Mouse (Mus musculus) liver, embryonic 16.5 days (tissue): ENCODE data around the gene Tmem63a. TPM values are rescaled to one million over a fixed set of nuclear protein-coding genes. Genes with fewer than 3 reads are reported as not detected.

Experiments
- ATAC-seq: fragments of 200-750 bp; cut with Nextera tagmentation; 2 replicates; pipeline ENCODE4 v1.8.0; 2017; ENCODE audit warnings: low read depth, mild to moderate bottlenecking, moderate number of reproducible peaks, moderate library complexity
- H3K27ac ChIP-seq: fragments of 300-500 bp; sonication (generic); 2 replicates; pipeline ENCODE4 v1.5.1; 2014; ENCODE audit warnings: mild to moderate bottlenecking, low read length
- H3K27me3 ChIP-seq: fragments of 300-500 bp; sonication (generic); 2 replicates; pipeline ENCODE4 v1.6.1; 2014; ENCODE audit warnings: low read depth, low read length, mixed read lengths; ENCODE audit not compliant: control insufficient read depth, insufficient read depth
- H3K36me3 ChIP-seq: fragments of 300-500 bp; sonication (generic); 2 replicates; pipeline ENCODE4 v1.6.1; 2014; ENCODE audit warnings: mild to moderate bottlenecking; ENCODE audit not compliant: control insufficient read depth, insufficient read depth
- H3K4me1 ChIP-seq: fragments of 300-500 bp; sonication (generic); 2 replicates; pipeline ENCODE4 v1.6.1; 2014; ENCODE audit warnings: low read depth, low read length, mixed read lengths; ENCODE audit not compliant: control insufficient read depth
- H3K4me2 ChIP-seq: fragments of 300-500 bp; sonication (generic); 2 replicates; pipeline ENCODE4 v1.6.1; 2014; ENCODE audit warnings: low read depth, low read length, mixed read lengths
- H3K4me3 ChIP-seq: fragments of 300-500 bp; sonication (generic); 2 replicates; pipeline ENCODE4 v1.5.1; 2014; ENCODE audit warnings: low read depth, mild to moderate bottlenecking, low read length
- H3K9ac ChIP-seq: fragments of 300-500 bp; sonication (generic); 2 replicates; pipeline ENCODE4 v1.6.1; 2014; ENCODE audit warnings: low read depth, low read length
- H3K9me3 ChIP-seq: fragments of 300-500 bp; sonication (generic); replicated peaks from 2 replicates; pipeline ENCODE4 v1.6.1; 2016; ENCODE audit warnings: low read length; ENCODE audit not compliant: control insufficient read depth
- WGBS: fragments of 180-500 bp; shearing (Covaris S2); extraction: QIAGEN DNeasy Blood & Tissue Kit; methylation state at CpG from one replicate; pipeline ENCODE4 v1.1.7; 2014; ENCODE audit not compliant: insufficient replicate concordance; 5-methylcytosine and 5-hydroxymethylcytosine counted together
- polyA plus RNA-seq: library from polyadenylated mRNA; unstranded; fragments of >200 nt; fragmentation: Nextera tagmentation; extraction: Ambion mirVana; gene quantifications from 2 replicates; pipeline ENCODE4 v1.2.1, GENCODE M21; 2015

Gene Tmem63a
- polyA plus RNA-seq, 1 experiment from 2014 or later, result 10.9 TPM

DNA sequence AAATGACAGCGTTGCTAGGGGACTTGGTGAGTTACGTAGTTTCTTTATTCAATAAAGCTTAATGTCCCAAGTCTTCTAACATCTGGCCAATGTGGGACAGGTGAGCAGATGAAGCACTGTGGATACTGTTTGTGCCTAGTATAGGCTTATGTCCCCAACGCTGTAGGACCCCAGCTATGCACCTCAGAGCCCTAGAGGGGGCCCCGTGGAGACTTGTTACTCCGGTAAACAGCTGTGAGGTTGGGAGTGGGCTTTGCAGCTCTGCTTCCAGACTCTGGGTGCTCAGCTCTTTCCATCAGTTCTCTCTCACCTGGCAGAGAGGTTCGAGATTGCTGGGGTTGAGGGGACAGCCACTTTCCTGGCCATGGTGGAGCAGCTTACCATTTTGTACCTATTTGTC lies 36.8 kb upstream of the Tmem63a start:
- H3K4me2 ChIP-seq, result peak overlapping the region; percentile 97
- H3K4me3 ChIP-seq, result peak overlapping the region; percentile 96
- ATAC-seq, result no peak
- 50% methylated on average over 6 of the region's 6 CpGs for WGBS
- peak overlapping the region; percentile 99 for H3K27ac ChIP-seq
- peak overlapping the region; percentile 95 for H3K9ac ChIP-seq
- H3K4me1 ChIP-seq, result peaks cover 52% of the 10 kb centered on the region
- no peaks in the 10 kb centered on the region for H3K27me3 ChIP-seq
- no peaks in the 10 kb centered on the region for H3K9me3 ChIP-seq
- peaks cover 27% of the 10 kb centered on the region for H3K36me3 ChIP-seq

DNA sequence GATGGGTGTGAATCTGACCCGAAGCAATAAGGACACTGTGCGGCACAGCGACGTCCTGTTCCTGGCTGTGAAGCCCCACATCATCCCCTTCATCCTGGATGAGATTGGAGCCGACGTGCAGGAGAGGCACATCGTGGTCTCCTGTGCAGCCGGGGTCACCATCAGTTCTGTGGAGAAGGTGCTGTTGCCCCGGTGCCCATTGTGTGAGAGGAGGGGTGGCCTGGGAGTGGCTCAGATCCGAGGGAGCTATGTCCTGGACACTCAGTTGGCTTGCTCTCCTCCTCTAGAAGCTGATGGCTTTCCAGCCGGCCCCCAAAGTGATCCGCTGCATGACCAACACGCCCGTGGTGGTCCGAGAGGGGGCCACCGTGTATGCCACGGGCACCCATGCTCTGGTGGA lies 36.3 kb upstream of the Tmem63a start:
- no peak for ATAC-seq

DNA sequence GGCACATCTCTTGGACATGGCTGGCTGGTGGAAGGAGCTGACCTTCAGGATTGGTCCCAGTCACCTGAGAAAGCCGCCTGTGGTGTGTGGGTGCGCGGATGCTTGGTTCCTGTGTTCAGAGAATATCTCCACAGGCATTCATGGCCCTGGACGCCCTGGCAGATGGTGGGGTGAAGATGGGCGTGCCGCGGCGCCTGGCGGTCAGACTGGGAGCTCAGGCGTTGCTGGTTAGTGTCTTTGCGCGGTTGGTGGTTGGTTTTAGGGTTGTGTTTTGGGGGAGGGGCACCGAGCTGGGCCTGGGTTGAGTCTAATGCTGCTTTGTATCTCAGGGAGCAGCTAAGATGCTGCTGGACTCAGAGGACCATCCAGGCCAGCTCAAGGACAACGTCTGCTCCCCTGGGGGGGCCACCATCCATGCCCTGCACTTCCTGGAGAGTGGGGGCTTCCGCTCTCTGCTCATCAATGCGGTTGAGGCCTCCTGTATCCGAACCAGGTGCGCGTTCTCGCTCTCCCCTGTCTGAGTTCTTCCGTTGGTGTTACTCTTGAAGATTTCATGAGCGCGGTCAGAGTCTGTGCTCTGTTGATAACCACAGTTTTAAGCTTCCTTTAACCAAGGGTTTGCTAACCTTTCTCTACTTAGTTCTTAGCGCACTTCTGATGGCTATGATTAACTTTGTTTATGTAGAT lies 35.5 kb upstream of the Tmem63a start:
- no peaks in the 10 kb centered on the region for H3K27me3 ChIP-seq
- peak overlapping the region; percentile 97 for H3K4me2 ChIP-seq
- peaks cover 27% of the 10 kb centered on the region for H3K36me3 ChIP-seq
- WGBS, result 75% methylated on average over 24 of the region's 24 CpGs
- H3K9ac ChIP-seq, result peak overlapping the region; percentile 95; the same call in 1 of the 2 replicates
- peak overlapping the region; percentile 96 for H3K4me3 ChIP-seq
- H3K9me3 ChIP-seq, result no peaks in the 10 kb centered on the region
- no peak overlapping the region for H3K27ac ChIP-seq
- H3K4me1 ChIP-seq, result peaks cover 51% of the 10 kb centered on the region
- no peak for ATAC-seq

More for the DNA sequence above, 36.3 kb upstream of the Tmem63a start:
- Histone ChIP-seq H3K4me1 (peaks cover 50% of the 10 kb centered on the region), H3K4me2 (peak overlapping the region; percentile 97), H3K27ac (no peak overlapping the region), H3K27me3 (no peaks in the 10 kb centered on the region), H3K9ac (peak overlapping the region; percentile 95; the same call in 1 of the 2 replicates), H3K9me3 (no peaks in the 10 kb centered on the region), H3K4me3 (peak overlapping the region; percentile 96), H3K36me3 (peaks cover 27% of the 10 kb centered on the region)
- WGBS, result 91% methylated on average over 17 of the region's 17 CpGs

DNA sequence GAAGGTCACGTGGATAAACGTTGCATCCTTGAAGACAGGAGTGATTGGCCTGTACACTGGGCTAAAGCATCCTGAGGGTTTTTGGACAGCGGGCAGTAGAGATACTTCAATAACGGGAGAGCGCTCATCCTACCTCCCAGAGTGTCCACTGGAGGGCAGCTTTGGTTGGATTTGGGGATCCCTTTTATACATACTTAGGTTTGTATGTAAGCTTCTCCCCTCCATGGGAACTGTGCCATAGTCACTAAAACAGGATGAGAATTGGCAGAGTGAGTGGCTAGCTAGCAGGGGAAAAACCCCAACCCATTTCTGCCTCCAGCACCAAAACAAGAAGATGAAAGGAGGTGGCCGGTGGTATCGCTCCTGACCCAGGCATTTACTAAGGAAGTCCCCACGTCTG lies 31.0 kb upstream of the Tmem63a start:
- Histone ChIP-seq H3K9ac (no peak overlapping the region), H3K27me3 (no peaks in the 10 kb centered on the region), H3K4me3 (no peak overlapping the region), H3K4me2 (peak overlapping the region; percentile 59), H3K27ac (0 out of 2 replicates have a peak overlapping the region, but pooled peaks have one; percentile 12), H3K36me3 (peaks cover 21% of the 10 kb centered on the region), H3K9me3 (no peaks in the 10 kb centered on the region), H3K4me1 (peaks cover 31% of the 10 kb centered on the region)
- 47% methylated on average over 8 of the region's 8 CpGs for WGBS
- no peak for ATAC-seq

DNA sequence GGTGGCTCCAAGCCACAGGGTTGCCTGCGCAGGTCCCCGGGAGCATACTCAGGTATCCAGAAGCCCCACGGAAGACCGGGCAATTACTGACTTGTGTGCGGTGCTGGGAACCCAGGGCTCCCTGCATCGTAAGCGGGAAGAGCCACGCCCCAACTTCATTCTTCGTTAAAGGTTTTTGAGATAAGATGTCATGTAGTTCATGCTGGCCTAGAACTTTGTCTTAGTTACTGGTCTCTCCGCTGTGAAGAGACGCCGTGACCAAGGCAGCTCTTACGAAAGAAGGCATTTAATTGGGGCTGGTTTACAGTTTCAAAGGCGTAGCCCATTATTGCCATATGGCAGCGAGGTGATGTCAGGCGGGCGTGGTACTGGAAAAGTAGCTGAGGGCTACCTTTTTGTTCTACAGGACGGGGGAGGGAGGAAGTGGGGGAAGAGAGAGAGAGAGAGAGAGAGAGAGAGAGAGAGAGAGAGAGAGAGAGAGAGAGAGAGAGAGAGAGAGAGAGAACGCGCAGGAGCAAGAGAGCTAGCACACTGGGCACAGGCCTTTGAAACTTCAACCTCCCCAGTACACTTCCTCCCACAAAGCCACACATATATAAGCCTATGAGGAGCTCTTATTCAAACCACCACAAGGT lies 30.4 kb upstream of the Tmem63a start:
- WGBS, result 26% methylated on average over 20 of the region's 20 CpGs
- peaks cover 15% of the 10 kb centered on the region for H3K36me3 ChIP-seq
- no peak overlapping the region for H3K9ac ChIP-seq
- H3K4me3 ChIP-seq, result no peak overlapping the region
- H3K27ac ChIP-seq, result 0 out of 2 replicates have a peak overlapping the region, but pooled peaks have one; percentile 12
- H3K9me3 ChIP-seq, result no peaks in the 10 kb centered on the region
- ATAC-seq, result peak; percentile 53
- peaks cover 25% of the 10 kb centered on the region for H3K4me1 ChIP-seq
- H3K4me2 ChIP-seq, result peak overlapping the region; percentile 59
- no peaks in the 10 kb centered on the region for H3K27me3 ChIP-seq

DNA sequence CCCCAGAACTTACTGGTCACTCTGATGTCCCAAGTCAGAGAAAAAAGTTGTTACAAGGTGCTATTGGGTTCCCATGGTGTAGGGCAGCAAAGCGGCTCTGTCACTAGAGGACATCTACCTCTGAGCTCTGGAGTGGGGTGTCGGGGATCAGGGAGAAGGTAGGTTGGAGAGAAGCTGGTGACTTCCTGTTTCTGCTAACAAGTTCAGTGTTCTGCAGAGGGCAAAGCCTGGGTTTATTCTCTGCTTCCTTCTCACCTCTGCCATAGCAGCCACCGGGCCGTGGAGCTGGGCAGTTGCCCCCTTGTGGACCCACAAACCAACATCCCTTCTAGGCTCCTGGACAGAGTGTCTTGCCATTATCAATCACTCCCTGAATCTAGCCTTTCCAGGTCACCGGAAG lies 29.4 kb upstream of the Tmem63a start:
- Histone ChIP-seq H3K36me3 (peaks cover 5% of the 10 kb centered on the region), H3K4me2 (no peak overlapping the region), H3K4me1 (peaks cover 21% of the 10 kb centered on the region), H3K9ac (no peak overlapping the region), H3K9me3 (no peaks in the 10 kb centered on the region), H3K27ac (no peak overlapping the region), H3K4me3 (no peak overlapping the region), H3K27me3 (no peaks in the 10 kb centered on the region)
- no peak for ATAC-seq
- 65% methylated on average over 5 of the region's 5 CpGs for WGBS

DNA sequence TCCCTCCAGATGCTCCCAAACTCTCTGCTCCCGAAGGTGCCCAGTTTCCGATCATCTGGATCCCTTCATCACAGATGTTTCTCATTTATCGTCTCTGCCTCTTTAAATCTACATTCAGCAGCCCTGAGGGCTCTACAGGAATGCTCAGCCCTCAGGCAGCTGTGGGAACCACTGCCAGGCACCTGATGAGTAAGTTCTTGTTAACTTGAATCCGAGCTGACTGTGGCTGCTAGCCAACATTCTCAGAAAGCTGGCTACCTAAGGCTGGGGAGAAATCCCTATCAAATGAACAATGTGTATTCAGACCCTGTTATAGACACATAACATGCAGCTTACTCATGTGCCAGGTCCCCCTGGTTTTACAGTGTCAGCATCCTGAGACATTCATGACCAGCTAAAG lies 28.3 kb upstream of the Tmem63a start:
- WGBS, result 72% methylated on average over 4 of the region's 4 CpGs
- Histone ChIP-seq H3K36me3 (no peaks in the 10 kb centered on the region), H3K9ac (no peak overlapping the region), H3K27me3 (no peaks in the 10 kb centered on the region), H3K4me3 (no peak overlapping the region), H3K4me1 (peaks cover 19% of the 10 kb centered on the region), H3K4me2 (no peak overlapping the region), H3K27ac (no peak overlapping the region), H3K9me3 (no peaks in the 10 kb centered on the region)
- ATAC-seq, result no peak

DNA sequence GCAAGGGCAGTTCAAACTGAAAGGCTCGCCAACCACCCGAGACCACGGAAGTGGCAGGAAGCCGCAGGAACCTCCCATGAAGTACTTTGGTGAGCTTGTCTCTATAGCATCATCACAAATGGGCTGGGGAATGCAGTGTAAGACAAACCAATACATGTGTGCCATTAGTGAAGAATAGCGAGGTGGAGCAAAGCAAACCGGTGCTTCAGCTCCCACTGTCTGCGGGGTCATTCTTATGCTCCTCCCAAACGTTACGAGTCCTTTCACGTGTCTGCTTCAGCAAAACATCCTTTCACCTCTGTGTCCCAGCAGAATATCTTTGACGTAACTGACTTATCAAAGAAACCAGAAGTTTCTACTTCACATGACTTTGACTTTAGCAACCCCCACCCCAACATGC lies 25.7 kb upstream of the Tmem63a start:
- 65% methylated on average over 11 of the region's 11 CpGs for WGBS
- no peaks in the 10 kb centered on the region for H3K27me3 ChIP-seq
- no peak overlapping the region for H3K27ac ChIP-seq
- no peak overlapping the region for H3K9ac ChIP-seq
- no peak overlapping the region for H3K4me2 ChIP-seq
- no peaks in the 10 kb centered on the region for H3K9me3 ChIP-seq
- H3K4me1 ChIP-seq, result peaks cover 13% of the 10 kb centered on the region
- H3K4me3 ChIP-seq, result no peak overlapping the region
- no peaks in the 10 kb centered on the region for H3K36me3 ChIP-seq
- no peak for ATAC-seq

DNA sequence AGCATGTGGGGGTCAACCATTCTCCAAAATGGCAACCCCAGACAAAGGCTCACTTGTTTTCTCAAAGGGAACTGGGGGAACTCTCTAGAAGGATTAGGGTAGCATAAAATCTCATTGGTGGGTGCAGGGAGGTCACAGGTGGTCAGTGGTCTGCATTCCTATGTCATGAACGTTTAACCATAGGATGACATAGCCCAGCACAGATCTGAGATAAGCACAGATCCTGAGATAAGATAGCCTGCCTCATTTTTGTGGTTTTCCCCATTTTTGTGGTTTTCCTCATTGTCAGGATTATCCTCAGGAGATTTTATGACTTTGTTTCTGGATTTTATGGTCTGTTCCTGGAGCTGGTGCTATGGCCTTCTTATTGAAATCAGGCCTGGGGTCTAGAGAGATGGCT lies 25.1 kb upstream of the Tmem63a start:
- H3K9me3 ChIP-seq, result no peaks in the 10 kb centered on the region
- no peak overlapping the region for H3K4me2 ChIP-seq
- H3K27ac ChIP-seq, result no peak overlapping the region
- ATAC-seq, result no peak
- H3K9ac ChIP-seq, result no peak overlapping the region
- H3K4me1 ChIP-seq, result peaks cover 7% of the 10 kb centered on the region; the same call in 1 of the 2 replicates
- H3K27me3 ChIP-seq, result no peaks in the 10 kb centered on the region
- H3K36me3 ChIP-seq, result no peaks in the 10 kb centered on the region
- H3K4me3 ChIP-seq, result no peak overlapping the region
- 5% methylated on average over 1 of the region's 1 CpGs for WGBS
